Comparison of ENCODE assay signal across 23 mouse cellular contexts in the genomic region with DNA sequence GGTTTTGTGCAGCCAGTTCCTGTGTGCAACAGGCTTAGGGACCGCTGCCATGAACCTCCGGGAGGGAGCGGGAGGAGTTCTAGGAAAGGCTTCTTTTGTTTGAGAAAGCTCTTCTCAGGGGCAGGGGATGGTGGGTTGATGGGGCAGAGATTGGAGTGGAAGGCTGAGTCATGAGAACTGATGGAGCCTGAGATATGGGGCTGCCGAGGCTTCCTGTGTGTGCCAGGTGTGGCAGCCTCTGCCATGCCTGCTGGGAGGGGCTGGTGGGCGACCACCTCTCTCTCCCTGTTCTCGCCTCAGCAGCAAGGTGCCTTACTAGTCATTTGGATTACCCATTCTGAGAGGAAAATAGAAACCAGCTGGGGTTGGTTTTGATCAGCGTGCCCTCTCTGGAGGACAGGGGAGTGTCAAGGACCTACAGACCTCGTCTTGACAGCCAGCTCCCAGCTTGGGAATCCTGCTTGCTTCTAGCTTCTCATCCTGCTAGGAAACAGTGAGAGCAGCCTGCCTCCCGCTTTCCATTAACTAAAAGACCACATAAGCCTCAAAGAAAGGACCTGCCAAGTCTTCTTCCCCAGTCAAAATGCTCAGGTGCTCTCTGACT.
DNase-seq lines count a peak whose midpoint lies in the region; ATAC-seq and TF ChIP-seq lines count a peak whose summit lies in the region.
"Had no signal": no experiment of that assay in that cellular context is flagged by ENCODE, and none has a peak within 500 bp of the region (broad histone marks: within the 10 kb centered on the region; RNA-seq: fewer than 3 reads in every experiment).

No protein-coding gene starts in this region.

- H3K9ac ChIP-seq in CH12.LX (ENCODE audit: insufficient read depth, low read depth): no peak overlapping the region
- H3K9ac ChIP-seq: forebrain, postnatal 0 days; limb, embryonic 13.5 days; liver, embryonic 14.5 days had no signal

- H3K79me2 ChIP-seq in CH12.LX (replicated peaks; ENCODE audit: control insufficient read depth, extremely low read depth, insufficient read depth, poor library complexity, severe bottlenecking): no peaks in the 10 kb centered on the region

- peak; percentile 50 for DNase-seq in CD4-positive helper T cell, adult 2 months (ENCODE audit: low read depth, low spot score)
- DNase-seq in CH12.LX (ENCODE audit: extremely low read depth): no peak
- peak; percentile 81 for DNase-seq in thymus, adult 2 months
- no peak for DNase-seq in testis, postnatal 14 days (ENCODE audit: low spot score)
- DNase-seq in gastrocnemius, postnatal 10 days: no peak
- no peak for DNase-seq in T-cell, adult 2 months (ENCODE audit: low spot score)
- no peak for DNase-seq in layer of hippocampus, postnatal 14 days (ENCODE audit: low spot score in 2 of 2)
- DNase-seq: adrenal gland, adult 2 months; cerebellum, postnatal 14 days; forebrain, postnatal 0 days; gastrocnemius, postnatal 25 days; kidney, adult 2 months; kidney, postnatal 4 days; lung, postnatal 10 days had no signal

- ATAC-seq in activated CD4-positive, CD25-positive, alpha-beta regulatory T cell, adult 4 months: peak; percentile 58
- ATAC-seq: forebrain, postnatal 0 days; hindbrain, postnatal 0 days; Patski had no signal

- H3K4me3 ChIP-seq in CH12.LX (replicated peaks in 1 of 3; ENCODE audit: low read depth in 2 of 3, low read length in 2 of 3, poor library complexity in 1 of 3): no peak overlapping the region
- no peak overlapping the region for H3K4me3 ChIP-seq in thymus, adult 2 months (ENCODE audit: control insufficient read depth, insufficient read depth, low read length)
- H3K4me3 ChIP-seq: erythroblast, embryonic 14.5 days; heart, embryonic 10.5 days; limb, embryonic 13.5 days; megakaryocyte, embryonic 14.5 days had no signal

- no peaks in the 10 kb centered on the region for H3K36me3 ChIP-seq in CH12.LX (replicated peaks in 1 of 2; ENCODE audit: control insufficient read depth in 1 of 2, insufficient read depth in 1 of 2, low read length in 1 of 2)
- H3K36me3 ChIP-seq in thymus, adult 2 months (ENCODE audit: control insufficient read depth, insufficient read depth, low read length): no peaks in the 10 kb centered on the region
- H3K36me3 ChIP-seq: heart, embryonic 10.5 days; limb, embryonic 13.5 days had no signal

- H3K27me3 ChIP-seq in CH12.LX (replicated peaks): no peaks in the 10 kb centered on the region
- H3K27me3 ChIP-seq in thymus, adult 2 months (ENCODE audit: control insufficient read depth, insufficient read depth, low read length): no peaks in the 10 kb centered on the region
- H3K27me3 ChIP-seq: limb, embryonic 13.5 days; Patski had no signal

- H3K27ac ChIP-seq in CH12.LX (ENCODE audit: insufficient read depth, low read depth): no peak overlapping the region
- peak overlapping the region; percentile 73 for H3K27ac ChIP-seq in thymus, adult 2 months (ENCODE audit: control insufficient read depth, insufficient read depth, low read length)
- H3K27ac ChIP-seq: heart, embryonic 10.5 days; hindbrain, postnatal 0 days; limb, embryonic 13.5 days; liver, embryonic 14.5 days; stomach, postnatal 0 days had no signal

- TF ChIP-seq CTCF in CH12.LX (conservative IDR thresholded peaks at IDR 0.05 in 1 of 2, IDR thresholded peaks at IDR 0.05 in 1 of 2; ENCODE audit: low read depth in 2 of 2, low read length in 2 of 2): no peak
- 0 out of 2 replicates have a peak, but pooled peaks have one; percentile 30 for TF ChIP-seq CTCF in thymus, adult 2 months (IDR thresholded peaks at IDR 0.05; ENCODE audit: borderline replicate concordance, control insufficient read depth, extremely low read depth, insufficient read depth, low read length, poor library complexity)

- no peaks in the 10 kb centered on the region for H3K9me3 ChIP-seq in CH12.LX (replicated peaks; ENCODE audit: low read length)
- H3K9me3 ChIP-seq: heart, embryonic 10.5 days; limb, embryonic 13.5 days; megakaryocyte, embryonic 14.5 days had no signal

- no peak for TF ChIP-seq RAD21 in CH12.LX (IDR thresholded peaks at IDR 0.05; ENCODE audit: low read depth, low read length)

- H3K4me2 ChIP-seq in CH12.LX (ENCODE audit: insufficient read depth, low read depth, poor library complexity, severe bottlenecking): no peak overlapping the region
- H3K4me2 ChIP-seq: limb, embryonic 13.5 days had no signal

- dilution Hi-C loops in CH12.LX (cut with MboI; ENCODE audit: extremely low pct_ligation_motif_present, extremely low pct_unique_long_range_greater_than_20kb, low sequenced_read_pairs): no loop called here

- no peak for TF ChIP-seq EP300 in CH12.LX (IDR thresholded peaks at IDR 0.05; ENCODE audit: low read length)

- in situ Hi-C loops in CH12.LX (cut with MboI; ENCODE audit: low pct_ligation_motif_present, low pct_unique_long_range_greater_than_20kb, low sequenced_read_pairs): no loop called here

- no peak for TF ChIP-seq POLR2A in CH12.LX (IDR thresholded peaks at IDR 0.05; ENCODE audit: low read depth, low read length)
- no peak for TF ChIP-seq POLR2A in thymus, adult 2 months (IDR thresholded peaks at IDR 0.05; ENCODE audit: control insufficient read depth, extremely low read depth, insufficient read depth, low read length, poor library complexity)

- peaks cover 38 to 62% of the 10 kb centered on the region in 2 experiments for H3K4me1 ChIP-seq in CH12.LX (ENCODE audit: control insufficient read depth in 1 of 2, insufficient read depth in 2 of 2)
- H3K4me1 ChIP-seq in thymus, adult 2 months (replicated peaks; ENCODE audit: control insufficient read depth, insufficient read depth, low read length): peaks cover 38% of the 10 kb centered on the region

- WGBS in thymus, adult 2 months: 1% methylated on average over 9 of the region's 9 CpGs

TF ChIP-seq in CH12.LX, 34 proteins besides CTCF, POLR2A, EP300 and RAD21:
- no peak for TF ChIP-seq IRF4 (IDR thresholded peaks at IDR 0.05; ENCODE audit: low read depth, low read length)
- TF ChIP-seq ZKSCAN1 (IDR thresholded peaks at IDR 0.05; ENCODE audit: borderline replicate concordance, low read depth, low read length): no peak
- 0 out of 2 replicates have a peak, but pooled peaks have one; percentile 15 for TF ChIP-seq ETS1 (conservative IDR thresholded peaks at IDR 0.05; ENCODE audit: low read depth, low read length)

Comparison
In these comparisons a context has a peak if more than half of its experiments do, and no peak if none do; other contexts are left out.
1. DNase-seq: peak in CD4-positive helper T cell, adult 2 months (single experiment) and thymus, adult 2 months (single experiment); none in CH12.LX (single experiment), testis, postnatal 14 days (single experiment), gastrocnemius, postnatal 10 days (single experiment), T-cell, adult 2 months (single experiment) and layer of hippocampus, postnatal 14 days (0 of 2).